Mouse (Mus musculus) spleen, postnatal 10 days (tissue): Measurements from ENCODE around the gene Pla2g4a.
A peak's percentile ranks its signal among the peaks of the same experiment; 100 is the strongest.

Experiments
- DNase-seq, 2 experiments: peaks; one replicate each; pipeline ENCODE4 v3.0.0; 2021 to 2022; ENCODE audit warnings: low spot score in 2 of 2

Gene Pla2g4a

GRCm38 (mm10) chr1:149960734-149961424, at the start of gene Pla2g4a:
Gene Pla2g4a, minus strand, starts transcription at chr1:149961290.
- peak; percentile 18 to 43 for DNase-seq

DNA sequence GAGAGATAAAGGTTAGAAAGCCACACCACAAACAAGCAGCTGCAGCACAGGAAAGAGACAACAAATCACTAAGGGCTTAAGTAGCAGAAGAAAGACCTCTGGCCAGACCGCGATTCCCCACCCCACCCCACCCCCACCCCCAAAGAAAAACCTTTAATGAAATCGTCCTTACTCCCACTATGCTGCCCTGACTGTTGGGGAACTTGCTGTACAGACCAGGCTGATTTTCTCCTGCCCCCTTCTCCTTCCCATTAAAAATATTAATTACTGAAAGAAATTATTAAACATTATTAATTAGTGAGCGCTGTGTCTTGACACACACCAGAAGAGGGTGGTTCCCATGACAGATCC, 49.5 kb upstream of the Pla2g4a start:
- DNase-seq = no peak

- no peak for DNase-seq
Measured at GRCm38 (mm10) chr1:150009968-150010628, 49.0 kb upstream of the Pla2g4a start.

DNA sequence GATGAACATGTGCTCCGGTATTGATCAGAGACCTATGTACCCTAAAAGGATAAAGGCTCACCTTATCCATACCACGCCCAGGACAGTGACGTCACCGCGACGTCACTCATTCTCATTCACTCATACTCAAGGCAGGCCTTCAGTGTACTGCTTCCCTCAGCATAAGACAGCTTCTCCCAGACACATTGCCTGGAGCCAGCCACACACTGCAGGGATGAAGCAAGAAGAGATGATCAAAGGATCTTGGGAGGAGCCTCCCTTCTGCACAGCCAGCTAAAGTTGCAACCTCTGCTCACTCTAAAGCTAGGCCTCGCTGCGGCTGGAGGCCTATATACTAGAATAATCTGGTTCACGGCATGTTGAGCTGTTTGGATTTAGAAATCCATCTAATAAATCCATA, 48.0 kb upstream of the Pla2g4a start:
- DNase-seq = no peak

- no peak for DNase-seq
Measured at GRCm38 (mm10) chr1:149975626-149976025, 14.5 kb upstream of the Pla2g4a start.

GRCm38 (mm10) chr1:149965826-149966225, 4.7 kb upstream of the Pla2g4a start:
- no peak for DNase-seq

DNA sequence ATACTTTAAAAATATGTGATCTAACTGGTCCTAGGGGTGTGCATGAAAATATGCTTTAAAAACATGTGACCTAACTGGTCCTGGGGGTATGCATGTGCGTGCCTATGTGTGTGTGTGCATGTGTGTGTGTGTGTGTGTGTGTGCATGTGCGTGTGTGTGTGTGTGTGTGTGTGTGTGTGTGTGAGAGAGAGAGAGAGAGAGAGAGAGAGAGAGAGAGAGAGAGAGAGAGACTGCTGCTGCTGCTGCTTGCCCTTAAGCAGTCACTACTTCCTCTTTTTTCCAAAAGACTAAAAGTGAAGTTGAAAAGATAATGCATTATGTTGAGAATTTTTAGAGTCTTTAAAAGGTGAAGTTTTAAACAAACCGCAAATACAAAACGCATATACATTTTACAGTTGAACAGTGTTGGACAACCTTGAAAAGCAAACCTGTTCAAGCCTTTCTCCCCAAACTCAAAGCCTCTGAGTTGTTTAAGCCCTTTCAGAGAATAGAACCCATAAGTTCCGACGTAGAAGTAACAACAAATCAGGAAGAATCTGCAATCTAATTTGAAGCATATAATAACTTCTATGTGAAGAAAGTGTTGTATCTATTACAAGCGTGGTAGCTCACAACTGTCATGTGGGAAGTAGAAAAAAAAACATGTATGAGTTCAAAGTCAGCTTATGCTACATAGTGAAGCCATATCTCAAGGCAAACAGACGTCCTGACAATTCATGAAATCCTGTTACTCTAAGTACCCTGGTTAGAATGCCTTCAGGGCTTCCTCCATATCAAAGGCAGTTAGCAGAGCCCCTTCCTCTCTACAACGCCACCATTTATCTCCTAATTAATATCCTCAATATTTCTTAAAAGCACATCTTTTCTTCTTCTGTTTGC, 574 bp upstream of the Pla2g4a start:
- no peak for DNase-seq

DNA sequence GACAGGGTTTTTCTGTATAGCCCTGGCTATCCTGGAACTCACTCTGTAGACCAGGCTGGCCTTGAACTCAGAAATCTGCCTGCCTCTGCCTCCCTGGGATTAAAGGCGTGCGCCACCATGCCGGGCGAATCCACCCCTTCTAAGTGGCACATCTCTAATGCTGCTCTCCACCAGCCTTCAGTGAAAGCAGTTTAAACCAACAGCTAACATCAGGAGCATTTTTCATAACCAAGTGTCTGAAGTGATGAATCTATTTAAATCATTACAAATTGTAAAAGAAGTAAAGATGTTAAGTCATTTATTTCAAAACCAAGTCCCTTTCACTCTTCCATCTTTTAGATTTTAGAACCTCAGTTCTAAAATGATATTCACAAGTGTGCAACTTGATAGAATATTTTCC, 839 bp downstream of the Pla2g4a start:
- DNase-seq = no peak

DNA sequence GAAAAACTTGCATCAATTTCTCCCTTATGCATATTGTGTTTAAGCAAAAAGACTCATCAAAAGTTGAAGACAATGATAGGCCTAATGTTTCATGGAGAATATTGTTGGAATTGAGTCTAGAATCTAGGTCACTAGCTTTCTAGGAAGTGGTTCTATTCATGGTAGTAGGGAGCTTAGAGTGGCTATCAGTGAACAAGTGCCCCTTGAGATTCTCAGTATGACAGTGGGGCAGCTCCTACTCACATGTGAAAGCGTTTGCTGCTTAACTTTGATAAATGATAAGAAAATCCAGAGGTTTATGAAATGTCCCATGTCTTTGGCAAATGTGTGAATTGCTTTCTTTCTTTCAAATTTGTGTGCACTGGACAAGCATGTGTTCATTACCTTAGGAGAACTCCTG, 2.0 kb downstream of the Pla2g4a start:
- no peak for DNase-seq

- no peak for DNase-seq
Measured at GRCm38 (mm10) chr1:149955482-149955881, 5.6 kb downstream of the Pla2g4a start.

DNA sequence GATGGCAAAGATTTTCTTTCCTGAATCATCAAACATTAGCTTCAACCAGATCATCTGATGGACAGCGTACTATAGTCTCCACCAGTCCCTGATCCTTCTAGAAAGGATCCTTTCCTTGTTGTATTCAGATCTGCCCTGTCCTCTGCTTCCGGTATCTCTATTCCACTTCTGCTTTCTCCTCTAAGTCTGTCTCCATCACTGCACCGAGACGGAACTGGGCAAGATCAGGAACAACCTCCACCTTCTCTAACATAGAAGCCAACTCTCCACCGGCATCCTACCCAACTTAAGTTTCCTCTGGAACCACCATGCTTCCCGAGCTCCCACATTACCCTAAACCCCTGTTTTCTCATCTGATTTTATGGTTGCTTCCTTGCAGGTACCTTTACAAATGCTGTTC, 7.1 kb downstream of the Pla2g4a start:
- DNase-seq = no peak

- DNase-seq = no peak
Measured at GRCm38 (mm10) chr1:149952050-149952449, 9.0 kb downstream of the Pla2g4a start.

DNA sequence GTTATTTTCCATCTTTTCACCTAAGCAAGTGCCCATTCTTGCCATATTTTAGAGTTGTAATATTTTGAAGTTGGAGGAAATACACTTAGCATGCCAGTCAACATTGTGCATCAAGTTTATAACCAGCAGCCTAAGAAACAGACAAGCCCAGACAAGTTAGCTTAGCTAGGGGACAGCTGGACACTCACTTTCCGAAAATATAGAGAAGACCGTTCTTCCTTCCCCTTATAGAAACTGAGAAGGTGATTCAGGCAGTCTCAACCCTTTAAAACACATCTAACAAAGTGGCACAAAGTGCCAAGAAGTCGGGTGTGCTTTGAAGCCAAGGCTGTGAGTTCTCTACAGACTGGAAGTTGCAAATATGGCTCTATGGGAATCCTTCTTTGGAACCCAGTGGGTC, 10.4 kb downstream of the Pla2g4a start:
- DNase-seq = no peak

GRCm38 (mm10) chr1:149950254-149950653, 10.8 kb downstream of the Pla2g4a start:
- no peak for DNase-seq

DNA sequence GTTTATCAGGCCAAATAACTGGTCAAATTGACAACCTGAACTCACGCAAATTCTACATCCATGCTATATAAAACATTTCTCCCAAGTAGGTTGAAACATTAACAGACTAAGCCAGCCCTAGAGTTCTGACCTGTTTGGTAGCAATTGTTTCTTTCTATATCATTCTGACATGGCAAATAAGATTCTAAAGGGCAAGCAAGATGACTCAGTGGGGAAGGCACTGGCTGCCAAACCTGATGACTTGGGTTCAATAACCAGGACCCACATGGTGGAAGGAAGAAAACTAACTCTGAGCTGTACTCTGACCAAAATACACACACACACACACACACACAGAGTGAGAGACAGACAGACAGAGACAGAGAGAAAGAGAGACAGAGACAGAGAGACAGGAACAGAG, 11.8 kb downstream of the Pla2g4a start:
- DNase-seq = no peak

DNA sequence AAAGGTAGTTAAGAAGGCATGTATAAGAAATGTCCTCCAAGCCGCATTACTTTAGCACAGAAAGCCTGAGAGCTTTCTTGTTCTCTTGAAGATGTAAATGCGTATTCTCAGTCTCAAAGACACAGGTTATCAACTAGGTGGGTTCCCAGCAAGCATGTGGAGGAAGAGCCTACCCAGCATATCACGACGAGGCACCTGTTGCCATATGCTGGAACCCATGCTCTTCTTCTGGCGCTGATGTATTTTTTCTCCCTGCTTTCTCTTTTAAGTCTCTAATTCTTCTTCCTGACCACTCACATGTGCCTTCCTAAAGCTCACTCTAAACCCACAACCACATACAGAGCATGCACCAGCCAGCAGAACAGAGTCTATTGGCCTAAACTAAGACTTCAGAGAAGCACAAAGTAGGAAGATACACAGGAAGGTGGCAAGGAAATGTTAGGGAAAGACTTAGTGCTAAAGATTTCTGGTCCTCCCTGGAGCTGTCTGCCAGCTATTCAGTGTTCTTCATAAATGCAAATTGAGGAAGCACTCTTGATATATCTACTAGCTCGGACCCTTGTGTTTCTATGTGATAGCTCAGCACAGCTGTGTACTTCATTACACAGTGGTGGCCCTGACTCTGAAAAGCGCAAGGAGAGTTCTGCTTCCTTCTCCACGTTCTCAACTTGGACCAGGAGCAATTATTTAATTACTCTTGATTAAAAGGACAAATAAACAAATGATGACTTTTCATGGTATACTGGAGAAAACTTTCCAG, 12.8 kb downstream of the Pla2g4a start:
- DNase-seq = no peak

DNA sequence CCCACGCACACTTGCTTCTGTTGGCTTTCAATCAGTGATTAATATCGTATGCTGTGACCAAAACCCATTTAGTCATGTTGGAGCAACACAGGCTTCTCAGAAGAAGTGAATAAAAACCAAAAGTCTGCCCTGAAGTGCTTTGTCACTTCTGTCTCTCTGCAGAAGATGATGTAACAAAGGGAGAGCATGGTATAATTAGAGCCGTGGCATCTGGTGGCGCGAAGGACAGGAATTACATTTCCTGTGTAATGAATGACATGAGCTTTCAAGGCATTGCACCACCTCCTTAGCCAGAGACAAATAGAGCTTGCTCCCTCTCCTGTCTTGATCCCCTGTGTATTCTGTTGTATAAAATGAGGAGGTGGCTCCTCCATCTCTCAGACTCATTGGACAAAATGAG, 14.1 kb downstream of the Pla2g4a start:
- DNase-seq = no peak

DNA sequence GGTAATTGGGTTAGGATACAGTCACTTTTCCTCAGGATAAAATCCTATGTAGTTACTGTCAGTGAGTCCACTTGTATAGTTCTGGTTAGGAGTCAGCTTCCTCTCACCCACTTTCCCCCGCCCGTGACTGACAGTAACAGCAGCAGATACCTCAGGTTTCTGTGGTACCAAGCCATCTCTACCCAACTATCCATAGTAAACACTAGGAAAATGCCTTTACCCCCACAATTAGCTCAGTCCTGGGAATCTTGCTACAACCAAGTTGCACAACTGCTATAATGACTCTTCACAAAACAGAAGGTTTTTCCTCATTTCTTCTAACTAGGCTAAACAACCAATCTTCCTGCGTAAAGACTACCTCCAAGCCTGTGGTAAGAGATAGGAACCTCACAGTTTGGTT, 14.7 kb downstream of the Pla2g4a start:
- DNase-seq = no peak

DNA sequence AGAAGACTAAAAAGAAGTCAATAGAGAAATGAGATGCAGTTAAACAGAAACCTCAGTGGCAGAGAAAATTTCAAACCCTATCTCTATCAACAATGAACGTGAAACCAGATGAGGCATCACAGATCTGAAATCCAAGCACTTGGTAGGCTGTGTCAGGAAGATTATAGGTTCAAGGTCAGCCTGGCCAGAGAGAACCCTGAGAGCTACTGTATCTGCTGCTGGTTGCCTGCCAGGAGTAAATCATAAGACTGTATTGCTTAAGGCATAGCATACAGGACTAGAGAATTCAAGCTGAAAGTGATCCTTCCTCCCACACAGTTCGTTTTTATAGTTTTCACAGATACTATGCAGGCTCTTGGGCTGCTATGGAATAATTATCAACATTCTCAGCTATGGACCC, 17.5 kb downstream of the Pla2g4a start:
- DNase-seq = no peak

DNA sequence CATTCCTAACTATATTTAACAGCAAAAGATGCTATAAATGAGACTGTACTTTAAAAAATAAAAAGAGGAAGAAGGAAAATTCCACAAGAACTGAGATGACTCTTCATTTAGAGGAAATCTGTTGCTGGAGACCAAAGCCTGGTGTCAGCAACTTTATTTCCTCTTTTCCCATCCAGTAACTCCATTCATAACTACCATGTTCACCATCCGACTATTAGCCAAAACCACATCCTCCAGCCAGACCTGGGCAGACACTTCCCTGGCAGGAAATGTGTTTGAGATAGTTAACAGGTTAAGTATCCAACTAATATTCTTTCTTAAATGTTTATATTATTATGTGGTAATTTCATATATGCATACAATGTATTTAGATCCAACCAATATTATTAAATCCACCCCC, 20.8 kb downstream of the Pla2g4a start:
- DNase-seq = no peak

GRCm38 (mm10) chr1:149939261-149940032, 21.6 kb downstream of the Pla2g4a start:
- DNase-seq = no peak
